Mouse (Mus musculus) ES-E14 (cell line): ENCODE measurements around the gene Dars.

ENCODE experiments used
- CHD2 ChIP-seq: IDR thresholded peaks from 2 replicates; pipeline ENCODE4 v1.6.1; 2014; ENCODE audit warnings: mild to moderate bottlenecking, low read depth, low read length, inconsistent platforms
- MAFK ChIP-seq: IDR thresholded peaks from 2 replicates; pipeline ENCODE4 v1.6.1; 2014; ENCODE audit warnings: mild to moderate bottlenecking, low read depth, low read length, inconsistent platforms; ENCODE audit not compliant: insufficient read depth
- ZC3H11A ChIP-seq: IDR thresholded peaks from 2 replicates; pipeline ENCODE4 v1.6.1; 2012; ENCODE audit warnings: low read depth, mild to moderate bottlenecking, inconsistent platforms, low read length, borderline replicate concordance
- ZNF384 ChIP-seq: IDR thresholded peaks from 2 replicates; pipeline ENCODE4 v1.6.1; 2012; ENCODE audit warnings: low read depth, low read length, inconsistent platforms

GRCm38 (mm10) chr1:128452210-128452609 lies 35.0 kb upstream of the Dars start:
- TF ChIP-seq MAFK (no peak), CHD2 (no peak), ZC3H11A (no peak), ZNF384 (no peak)
